Mouse (Mus musculus): ENCODE measurements around the gene Gm5105.

The Gm5105 gene

DNA sequence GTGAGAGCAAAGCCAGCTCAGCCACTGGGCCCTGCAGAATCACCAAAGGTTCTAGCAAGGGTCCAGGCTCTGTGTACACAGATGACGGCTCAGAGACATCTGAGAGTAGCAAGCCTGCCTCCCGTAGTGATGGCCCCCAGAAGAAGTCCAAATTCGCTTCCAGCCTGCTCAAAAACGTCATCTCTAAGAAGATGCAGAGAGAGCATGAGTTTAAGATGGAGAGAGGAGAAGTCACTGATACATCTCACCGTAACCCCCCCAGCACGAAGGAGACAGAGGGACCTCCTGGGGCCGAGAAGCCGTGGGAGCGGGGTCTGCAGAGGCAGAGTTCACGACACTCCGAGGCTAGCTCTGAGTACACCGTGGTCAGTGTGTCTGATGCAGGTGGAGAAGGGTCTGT lies at the start of gene Gm5105:
TSS of gene Gm5105 (minus strand) at position 101 of the 400 bp plus-strand sequence.
- DNase-seq (ENCODE audit: low spot score in 2 of 2): no peak

DNA sequence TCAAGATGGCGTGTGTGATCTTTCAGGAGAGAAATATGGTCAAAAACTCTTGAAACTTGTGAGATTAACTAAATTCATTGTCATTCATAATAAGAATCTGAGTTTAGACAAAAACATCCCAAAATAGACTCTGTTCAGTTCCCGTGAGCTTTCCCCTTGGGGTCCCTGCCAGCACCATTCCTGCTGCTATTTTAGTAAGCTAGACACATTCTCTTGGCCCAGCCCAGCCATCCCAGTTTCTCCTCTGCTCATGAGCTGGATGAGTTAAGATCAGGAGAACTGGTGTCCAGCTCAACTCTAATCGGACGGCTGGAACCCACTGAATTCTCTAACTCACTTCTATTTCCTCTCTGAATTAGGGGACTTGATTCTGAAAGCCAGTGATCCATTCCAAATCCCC lies 49.7 kb upstream of the Gm5105 start:
- DNase-seq (ENCODE audit: low spot score in 2 of 2): no peak

DNA sequence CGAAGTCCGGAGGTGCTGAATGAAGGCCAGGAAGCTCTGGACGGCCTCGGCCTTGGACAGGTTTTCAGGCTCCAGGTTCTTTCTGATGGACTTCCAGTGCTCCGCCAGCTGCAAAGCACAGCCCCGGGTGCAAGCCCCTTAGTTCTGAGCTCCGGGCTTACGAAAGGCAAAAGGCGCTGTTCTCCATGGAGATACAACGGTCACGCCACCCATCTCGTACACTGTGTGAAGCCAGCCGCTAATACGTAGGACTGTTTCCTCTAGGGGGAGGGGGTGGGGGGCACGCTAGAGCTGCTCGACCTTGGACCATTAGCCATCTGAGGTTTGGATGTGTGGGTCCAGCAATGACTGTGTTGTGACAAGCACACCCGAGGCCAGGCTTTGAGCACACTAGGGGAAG lies 46.9 kb upstream of the Gm5105 start:
- DNase-seq (ENCODE audit: low spot score in 2 of 2): no peak

DNA sequence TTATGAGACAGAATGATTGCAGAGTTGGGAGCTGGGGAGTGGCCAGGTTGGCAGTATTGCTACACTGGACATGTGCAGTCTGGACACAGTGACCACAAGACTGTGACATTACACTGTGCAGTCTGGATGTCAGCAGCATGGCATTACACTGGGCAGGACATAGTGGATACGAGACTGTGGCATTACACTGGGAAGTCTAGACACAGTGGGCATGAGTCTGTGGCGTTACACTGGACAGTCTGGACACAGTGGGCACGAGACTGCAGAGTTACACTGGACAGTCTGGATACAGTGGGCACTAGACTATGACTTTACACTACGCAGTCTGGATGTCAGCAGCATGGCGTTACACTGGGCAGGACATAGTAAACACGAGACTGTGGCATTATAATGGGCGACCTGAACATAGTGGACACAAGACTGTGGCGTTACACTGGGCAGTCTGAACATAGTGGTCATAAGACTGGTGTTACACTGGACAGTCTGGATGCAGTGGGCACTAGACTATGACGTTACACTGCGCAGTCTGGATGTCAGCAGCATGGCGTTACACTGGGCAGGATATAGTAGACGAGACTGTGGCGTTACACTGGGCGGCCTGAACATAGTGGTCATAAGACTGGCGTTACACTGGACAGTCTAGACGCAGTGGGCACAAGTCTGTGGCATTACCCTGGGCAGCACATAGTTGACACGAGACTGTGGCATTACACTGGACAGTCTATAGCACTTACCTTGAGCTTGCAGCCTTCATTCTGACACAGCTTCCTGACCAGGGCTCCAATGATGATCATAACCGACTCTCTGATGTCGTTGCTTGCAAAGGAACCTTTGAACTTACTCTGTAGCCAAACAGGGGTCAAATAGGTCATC lies 44.0 kb upstream of the Gm5105 start:
- DNase-seq (ENCODE audit: low spot score in 2 of 2): no peak

DNA sequence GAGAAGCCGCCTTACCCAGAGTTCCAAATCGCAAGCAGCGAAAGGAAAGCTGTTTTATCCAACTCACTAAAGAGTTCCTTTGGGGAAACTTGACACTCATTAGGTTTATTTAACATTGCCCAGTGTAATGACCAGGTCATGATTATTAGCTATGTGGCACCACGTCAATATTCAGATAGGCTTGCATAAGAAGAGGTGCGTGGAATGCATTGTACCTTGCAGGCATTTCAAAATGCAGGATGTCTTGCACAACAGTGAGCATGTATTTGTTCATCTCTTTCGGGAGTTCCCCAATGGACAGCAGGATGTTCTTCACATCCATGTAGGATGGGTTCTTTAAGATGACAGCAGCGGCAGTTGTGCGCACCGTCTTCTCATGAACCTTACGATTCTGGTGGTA lies 39.7 kb upstream of the Gm5105 start:
- no peak for DNase-seq (ENCODE audit: low spot score in 2 of 2)

DNA sequence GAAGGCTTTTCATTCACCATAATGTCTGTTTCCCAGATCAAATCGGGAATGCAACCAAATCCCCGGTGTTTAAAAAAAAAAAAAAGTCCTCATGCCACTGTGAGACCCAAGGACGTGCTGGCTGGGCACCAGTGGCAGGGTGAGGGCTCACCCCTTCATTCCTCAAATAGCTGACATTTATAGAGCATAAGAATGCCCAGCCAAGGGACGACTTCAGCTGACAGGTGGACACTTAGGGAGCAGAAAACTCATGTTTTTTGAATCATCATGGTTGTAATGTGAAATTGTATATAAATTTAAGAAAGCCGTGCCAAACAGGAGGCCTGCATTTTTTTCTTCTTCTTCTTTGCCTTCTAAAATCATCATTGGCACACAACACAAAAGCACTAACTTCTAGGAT lies 37.9 kb upstream of the Gm5105 start:
- no peak for DNase-seq (ENCODE audit: low spot score in 2 of 2)

DNA sequence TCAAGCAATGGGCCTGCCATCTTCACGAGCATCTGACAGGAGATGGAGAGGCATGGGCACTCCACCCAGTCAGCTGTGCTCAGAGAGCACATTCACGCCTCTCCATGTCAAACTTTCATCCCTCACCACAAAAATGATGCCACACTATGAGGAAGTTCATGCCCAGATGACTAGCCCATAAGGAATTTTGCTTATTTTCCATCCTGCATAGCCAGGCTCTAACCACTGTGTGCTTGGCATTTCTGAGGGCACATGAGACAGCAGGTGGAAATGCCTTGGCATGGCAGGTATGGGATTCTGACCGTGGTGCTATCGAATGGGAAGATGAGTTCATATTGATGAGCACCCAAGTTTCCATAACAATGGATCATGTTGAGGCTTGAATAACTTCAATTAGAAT lies 36.5 kb upstream of the Gm5105 start:
- DNase-seq (ENCODE audit: low spot score in 2 of 2): no peak

DNA sequence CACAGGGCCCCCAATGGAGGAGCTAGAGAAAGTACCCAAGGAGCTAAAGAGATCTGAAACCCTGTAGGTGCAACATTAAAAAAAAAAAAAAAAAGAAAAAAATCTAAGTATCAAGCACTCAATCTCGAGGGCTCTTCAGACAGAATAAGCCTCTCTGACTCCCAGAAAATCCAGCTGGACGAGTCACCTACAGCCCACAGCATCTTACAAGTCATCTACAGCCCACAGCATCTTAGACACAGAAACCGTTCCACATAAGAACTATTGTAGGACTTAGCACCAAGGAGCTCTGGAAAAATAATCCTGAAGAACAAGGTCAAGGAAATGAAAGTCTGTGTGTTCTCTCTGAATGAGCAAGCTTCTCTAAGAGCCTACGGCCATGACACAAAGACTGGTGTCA lies 34.7 kb upstream of the Gm5105 start:
- DNase-seq (ENCODE audit: low spot score in 2 of 2): no peak

DNA sequence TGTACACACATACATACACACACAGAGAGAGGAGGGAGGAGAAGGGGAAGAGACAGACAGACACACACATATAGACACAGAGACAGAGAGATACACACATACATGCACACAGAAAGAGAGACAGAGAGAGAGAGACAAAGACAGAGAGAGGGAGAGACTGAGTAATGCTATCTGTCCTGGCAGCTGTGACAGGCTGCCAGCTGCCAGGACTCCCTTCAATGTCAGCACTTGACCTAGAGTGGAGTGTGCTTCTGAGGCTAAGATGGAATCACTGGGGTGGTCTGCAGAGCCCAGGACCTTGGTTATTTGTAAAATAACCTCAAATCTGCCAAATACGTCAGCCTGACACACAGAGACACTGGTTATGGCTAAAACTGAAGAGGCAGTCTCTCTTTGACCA lies 30.5 kb upstream of the Gm5105 start:
- no peak for DNase-seq (ENCODE audit: low spot score in 2 of 2)

DNA sequence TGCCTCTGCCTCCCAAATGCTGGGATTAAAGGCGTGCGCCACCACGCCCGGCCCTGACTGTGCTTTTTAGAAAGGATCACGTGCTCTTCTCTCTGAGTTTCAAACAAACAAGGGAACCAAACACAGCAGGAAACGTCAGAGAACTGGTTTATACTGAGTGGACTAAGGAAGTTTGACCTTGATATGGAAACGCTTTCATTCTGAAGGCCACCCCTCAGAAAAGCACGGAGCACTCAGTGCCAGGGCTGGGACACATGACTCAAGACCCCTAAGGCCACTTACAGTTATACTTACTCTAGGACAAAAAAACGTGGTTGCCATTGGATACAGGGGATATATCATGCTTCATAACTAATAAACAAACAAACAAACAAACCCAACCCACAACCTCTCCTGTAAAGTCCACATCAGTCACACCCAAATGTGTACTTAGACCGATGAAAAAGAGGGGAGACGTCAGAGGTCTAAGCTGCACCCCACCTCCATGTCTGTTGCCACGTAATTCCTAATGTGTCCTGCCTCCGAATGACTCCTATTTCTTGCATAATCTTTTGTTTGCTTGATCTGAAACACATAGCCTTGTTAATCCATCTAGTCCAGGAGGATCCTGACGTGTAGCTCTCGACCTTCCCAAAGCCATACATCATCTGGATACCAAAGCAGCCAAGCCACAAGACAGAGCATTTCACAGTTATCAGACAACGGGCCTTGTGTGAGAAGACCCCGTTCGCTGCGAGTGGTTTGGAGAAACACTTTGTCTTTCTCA lies 29.3 kb upstream of the Gm5105 start:
- no peak for DNase-seq (ENCODE audit: low spot score in 2 of 2)

DNA sequence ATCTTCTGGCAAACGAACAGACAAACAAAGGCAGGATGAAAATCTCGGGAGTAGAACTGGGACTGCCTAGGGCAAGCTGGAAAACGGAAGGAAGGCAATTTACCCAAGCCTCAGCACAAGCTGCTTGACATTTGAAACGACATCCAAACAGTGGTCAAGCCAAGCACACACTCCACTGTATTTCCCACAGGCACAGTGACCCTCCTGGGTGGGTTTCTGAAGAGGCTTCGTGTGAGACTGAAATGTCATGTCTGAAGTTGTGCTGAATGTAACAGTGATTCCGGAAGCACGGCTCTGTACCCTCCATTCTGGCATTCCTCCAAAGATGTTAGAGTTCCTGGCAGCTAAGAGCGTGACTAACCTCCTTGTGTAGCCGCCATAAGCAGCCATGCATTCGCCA lies 28.5 kb upstream of the Gm5105 start:
- DNase-seq (ENCODE audit: low spot score in 2 of 2): no peak

DNA sequence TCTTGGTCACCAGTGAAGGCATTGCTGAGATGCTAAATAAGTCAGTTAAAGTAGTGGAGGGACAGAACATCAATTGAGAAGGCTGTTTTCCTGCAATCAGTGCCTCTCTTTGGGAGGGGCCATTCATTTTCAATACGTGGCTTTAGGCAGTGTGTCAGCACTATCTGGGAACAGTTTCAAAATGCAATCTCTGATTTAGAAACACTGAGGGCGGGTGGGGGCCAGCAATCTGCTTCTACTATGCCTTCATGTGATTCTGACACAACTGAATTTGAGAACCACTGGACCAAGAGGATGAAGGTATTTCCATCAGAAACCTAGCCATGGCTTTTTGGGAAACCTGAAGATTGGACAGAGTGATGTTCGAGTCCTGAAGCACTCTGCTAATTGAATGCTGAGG lies 28.1 kb upstream of the Gm5105 start:
- DNase-seq (ENCODE audit: low spot score in 2 of 2): no peak

DNA sequence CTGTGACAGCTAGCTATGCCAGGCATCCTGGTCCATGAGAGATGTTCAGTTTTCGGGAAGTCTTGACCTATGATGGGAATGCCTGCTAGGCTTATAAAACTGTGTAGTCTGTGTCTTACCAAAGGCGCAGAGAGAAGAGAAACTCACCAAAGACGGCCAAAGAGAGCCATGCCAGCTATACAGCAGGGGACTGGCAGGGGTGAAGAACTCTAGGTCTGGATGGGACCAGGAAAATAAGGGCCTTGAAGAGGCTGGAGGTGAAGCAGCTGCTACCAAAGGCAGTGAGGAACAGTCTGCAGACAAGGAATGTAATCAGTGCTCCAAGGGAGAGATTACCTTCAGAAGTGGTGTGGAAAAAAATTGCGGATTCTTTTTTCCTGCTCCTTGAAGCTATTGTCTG lies 16.7 kb upstream of the Gm5105 start:
- DNase-seq (ENCODE audit: low spot score in 2 of 2): no peak

DNA sequence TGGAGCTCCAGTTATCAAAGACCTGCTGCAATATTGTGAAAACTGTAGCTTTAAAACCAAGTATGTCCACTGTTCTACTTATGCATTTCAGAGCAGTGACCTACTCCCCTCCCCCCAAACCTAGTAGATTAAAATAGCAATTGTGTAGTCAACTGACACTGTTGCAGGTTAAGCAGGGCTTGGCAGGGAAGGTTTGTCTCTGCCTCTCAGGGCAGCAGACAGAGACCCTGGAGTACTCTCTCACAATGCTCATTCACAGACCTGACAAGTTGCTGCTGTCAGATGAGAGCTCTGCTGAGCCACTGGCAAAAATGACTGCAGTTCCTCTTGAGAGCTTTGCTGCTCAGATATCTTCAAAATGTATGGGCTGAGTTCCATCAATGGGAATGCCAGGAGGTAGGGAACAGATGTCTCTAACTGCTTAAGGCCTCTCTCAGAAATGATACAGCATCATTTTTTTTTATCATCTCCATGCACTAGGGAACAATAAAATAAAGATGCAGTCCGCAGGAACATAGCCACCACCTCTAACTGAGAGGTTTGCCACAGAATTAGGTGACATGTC lies 16.0 kb upstream of the Gm5105 start:
- no peak for DNase-seq (ENCODE audit: low spot score in 2 of 2)

DNA sequence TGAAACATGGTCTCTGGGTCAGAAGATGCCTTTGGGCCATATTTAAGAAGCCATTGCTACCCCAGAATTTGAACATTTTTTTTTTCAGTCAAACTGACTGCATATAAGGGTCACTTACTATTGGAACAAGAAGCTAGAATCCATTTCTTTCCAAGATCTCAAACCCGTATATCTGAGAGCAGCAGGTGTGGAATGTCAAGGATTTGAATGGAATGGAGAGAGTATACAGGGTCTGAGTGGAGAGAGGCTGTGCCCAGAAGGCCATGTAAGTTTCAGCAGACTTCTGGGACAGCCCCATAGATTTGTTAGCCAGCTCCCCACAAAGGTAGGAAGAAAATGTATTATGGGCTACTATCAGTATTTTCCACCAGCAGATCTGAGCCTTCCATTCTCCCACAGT lies 11.5 kb upstream of the Gm5105 start:
- no peak for DNase-seq (ENCODE audit: low spot score in 2 of 2)

DNA sequence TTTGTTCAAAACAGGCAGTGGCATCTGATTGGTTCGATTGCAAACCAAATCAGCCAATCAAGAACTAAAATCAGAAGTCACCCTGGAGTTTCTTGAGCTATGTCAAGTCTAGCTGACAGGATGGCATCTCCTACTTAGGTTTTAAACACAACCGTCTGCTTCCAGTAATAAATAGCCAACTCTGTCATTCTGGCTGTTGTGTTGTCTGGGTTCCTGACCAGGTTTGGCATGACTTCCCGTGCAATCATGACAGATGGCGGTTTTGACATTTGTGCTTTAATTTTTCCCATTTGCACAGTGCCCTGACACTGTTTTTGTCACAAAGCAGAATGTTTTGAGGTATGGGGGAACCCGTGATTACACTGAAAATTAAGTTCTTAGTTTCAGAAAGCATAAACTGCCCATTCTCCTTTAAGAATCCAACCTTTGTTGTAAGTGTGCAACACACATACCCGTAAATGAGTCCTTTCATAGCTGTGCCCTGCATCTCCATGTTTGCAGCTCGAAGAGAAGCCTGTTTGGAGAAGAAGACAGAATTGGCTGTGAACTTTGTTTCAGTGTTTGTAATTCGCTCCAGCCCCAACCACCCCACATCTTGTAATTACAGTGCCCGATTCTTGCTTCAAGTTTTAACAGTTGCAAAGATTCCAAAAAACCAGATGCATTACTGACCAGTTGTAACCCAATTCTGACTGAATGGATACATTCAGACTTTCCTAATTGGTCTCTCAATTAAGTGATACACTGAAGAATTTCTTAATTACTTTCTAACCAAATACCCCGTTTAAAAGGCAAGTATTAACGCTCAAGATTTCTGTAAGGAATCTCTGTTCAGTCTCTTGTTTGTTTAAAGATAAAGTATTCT lies 10.5 kb upstream of the Gm5105 start:
- no peak for DNase-seq (ENCODE audit: low spot score in 2 of 2)

DNA sequence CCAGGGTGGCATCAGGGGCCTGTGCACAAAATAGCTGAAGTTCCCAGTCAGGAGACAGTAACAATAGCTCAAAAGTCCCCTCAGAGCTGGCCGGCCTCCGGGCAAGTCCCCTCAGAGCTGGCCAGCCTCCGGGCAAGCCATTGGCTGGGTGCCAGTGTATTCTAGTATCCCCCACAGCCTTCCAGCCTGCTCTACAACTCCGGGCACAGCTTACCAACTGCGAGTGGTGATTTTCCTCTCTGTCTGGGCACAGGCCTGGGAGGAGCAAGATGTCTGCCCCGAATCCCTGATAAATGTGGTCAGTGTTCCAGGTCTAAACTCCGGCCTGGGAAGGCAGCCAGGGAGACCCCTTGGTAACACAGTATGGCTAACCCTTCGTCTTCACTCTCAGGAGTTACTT lies 8.0 kb upstream of the Gm5105 start:
- DNase-seq (ENCODE audit: low spot score in 2 of 2): no peak

DNA sequence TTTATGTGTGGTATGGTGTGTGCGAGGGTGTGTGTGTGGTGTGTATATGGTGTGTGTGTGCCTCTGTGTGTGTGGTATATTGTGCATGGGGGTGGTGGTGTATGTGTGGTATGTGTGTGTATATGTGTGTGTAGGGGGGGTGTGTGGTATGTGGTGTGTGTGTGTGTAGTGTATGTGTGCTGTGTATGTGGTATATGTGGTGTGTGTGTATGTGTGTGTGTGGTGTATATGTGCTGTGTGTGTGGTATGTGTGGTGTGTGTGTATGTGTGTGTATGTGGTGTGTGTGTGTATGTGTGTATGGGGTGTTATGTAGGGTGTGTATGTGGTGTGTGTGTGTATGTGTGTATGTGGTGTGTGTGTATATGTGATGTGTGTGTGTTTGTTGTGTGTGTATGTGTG lies 7.0 kb upstream of the Gm5105 start:
- no peak for DNase-seq (ENCODE audit: low spot score in 2 of 2)

DNA sequence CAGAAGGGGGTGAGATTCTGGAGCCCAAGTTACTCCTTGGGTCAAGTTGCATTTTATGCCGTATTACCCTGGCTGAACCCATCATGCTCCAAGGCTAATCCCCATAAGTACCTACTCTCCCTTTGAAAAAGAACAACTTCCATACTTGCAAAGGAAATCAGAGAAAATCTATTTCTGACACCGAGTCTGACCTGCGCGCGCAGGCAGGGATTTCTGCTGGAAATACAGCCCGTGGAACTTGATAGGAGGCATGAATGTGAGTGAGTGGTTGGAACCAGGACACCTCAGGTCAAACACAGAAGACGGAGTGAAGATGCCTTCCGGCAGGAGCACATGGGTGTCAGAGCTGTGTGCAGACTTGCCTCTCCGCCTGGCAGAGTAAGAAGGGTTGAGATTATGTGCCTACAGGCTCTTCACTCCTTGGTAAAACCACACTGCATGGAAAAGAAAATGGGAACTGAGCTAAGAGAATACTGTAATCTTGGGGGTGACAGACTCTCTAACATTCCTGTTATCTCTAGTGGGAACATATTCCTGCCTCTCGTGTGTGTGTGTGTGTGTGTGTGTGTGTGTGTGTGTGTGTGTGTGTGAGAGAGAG lies 4.4 kb upstream of the Gm5105 start:
- DNase-seq (ENCODE audit: low spot score in 2 of 2): no peak

DNA sequence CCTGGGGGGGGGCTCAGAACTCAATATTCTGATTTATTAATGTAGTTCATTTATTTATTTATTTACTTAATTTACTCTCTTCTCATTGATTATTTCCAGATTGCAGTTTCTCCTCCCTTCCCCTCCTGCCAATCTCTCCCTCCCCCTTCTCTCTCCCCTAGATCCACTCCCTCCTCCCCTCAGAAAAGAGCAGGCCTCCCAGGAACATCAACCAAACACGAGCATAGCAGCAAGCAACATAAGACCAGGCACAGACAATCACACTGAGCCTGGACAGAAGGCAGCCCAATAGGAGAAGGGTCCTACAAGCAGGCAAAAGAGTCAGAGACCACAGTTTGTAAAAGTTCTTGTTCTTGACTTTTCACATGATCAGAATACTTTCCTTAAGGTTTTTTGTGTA lies 3.8 kb upstream of the Gm5105 start:
- DNase-seq (ENCODE audit: low spot score in 2 of 2): no peak

DNA sequence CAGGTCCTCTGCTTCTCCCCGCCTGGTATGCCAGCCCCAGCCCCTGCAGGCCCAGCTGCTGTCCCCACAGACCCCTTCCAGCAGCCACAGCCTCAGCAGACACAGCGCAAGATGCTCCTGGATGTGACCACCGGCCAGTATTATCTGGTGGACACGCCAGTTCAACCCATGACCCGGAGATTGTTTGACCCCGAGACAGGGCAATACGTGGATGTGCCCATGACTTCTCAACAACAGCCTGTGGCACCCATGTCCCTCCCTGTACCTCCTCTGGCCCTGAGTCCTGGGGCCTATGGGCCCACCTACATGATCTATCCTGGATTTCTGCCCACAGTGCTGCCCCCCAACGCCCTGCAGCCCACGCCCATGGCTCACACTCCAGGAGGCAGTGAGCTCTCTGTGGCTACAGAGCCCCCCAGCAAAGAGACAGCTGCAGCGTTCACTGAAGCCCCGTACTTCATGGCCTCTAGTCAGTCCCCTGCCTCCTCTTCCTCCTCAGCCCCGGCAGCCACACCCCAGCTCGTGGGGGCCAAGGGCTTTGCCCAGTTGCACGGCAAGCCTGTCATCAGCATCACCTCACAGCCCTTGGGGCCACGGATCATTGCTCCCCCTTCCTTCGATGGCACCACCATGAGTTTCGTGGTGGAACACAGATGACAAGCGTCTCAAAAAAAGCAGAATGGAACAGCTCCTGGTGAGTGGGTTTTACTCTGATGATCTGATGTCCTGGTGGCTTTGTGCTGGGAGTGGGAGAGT lies 2.7 kb upstream of the Gm5105 start:
- DNase-seq (ENCODE audit: low spot score in 2 of 2): no peak

Measured in urinary bladder, postnatal 4 days (tissue).